Mouse (Mus musculus) right cerebral cortex, postnatal 25 days (tissue): ENCODE measurements around the gene Lsg1.

ENCODE experiments used
- DNase-seq: peaks from one replicate; pipeline ENCODE4 v3.0.0; 2022

Lsg1 gene

DNA sequence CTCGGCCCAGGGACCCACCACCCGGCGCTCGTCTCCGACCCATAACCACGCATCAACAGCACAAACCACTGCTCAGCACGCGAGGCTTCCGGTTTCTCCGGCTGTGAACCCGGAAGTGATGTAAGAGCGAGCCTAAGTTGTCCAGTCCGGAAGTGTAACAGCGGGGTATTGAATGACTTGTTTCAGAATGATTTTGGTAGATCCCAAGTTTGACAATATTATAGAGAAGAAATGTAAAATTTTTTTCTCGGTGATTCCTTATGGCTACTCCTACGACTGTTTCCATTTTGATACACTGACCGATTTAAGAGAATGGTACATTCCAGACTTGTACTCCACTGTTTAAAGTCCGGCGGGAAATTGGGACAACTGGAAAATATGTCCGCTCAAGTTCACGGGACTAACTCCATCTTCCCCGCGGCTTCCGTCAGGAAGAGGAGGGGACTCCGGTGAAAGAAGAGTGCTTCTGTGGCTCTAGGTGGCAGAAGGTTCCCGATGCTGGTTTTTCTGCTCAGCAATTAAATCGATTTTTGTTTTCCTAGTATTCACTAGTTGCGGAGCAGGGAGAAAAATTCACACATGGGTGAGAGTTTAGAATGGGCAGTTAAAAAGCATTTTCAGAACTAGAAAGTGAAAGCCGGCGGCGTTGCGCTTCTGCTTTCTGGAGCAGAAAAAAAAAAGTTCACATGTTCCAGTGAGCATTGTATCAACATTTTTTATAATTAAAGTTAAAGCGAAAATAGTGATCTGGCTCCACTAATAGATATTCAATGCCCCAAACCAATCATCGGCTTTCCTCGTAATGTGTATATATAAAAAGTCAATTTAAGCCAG, at the start of gene Lsg1:
Gene Lsg1 (minus strand): TSS at position 99 of the 834 bp plus-strand sequence.
- DNase-seq, result peak; percentile 85

DNA sequence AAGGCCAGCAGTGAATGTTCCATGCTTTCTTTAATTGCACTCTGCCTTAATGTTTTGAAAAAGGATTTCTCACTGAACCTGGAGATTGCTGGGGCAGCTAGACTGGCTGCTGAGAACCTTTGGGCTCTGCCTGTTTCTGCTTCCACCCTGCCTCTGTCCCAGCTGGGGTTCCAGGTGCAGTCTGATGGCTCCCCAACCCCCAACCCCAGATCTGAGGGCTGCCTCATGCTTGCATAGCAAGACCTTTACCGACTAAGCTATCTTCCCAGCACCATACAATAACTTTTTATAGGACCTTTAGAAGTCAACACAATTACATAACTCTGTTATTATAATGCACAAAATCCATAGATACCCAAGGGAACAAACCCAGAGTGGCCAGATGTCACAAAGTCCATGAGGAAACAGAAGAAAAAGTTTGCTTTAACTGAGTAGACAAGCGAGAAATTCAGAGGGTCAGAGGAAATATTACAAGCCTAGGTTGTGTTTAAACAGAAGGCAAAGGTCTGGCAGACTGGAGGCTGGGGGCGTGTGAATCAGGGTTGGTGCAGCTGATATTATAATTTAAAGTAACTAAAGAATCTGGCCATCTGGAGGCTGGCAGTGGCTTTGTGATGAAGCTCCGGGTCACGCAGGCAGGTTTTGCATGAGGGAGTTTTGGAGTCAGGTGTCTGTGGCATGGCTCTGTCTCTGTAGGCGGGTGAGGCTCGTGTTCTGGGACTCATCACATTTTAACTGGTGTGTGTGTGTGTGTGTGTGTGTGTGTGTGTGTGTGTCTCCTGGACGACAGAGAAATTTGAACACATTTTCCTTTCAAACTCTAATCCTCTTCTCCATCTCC, 46.7 kb upstream of the Lsg1 start:
- DNase-seq, result no peak

DNA sequence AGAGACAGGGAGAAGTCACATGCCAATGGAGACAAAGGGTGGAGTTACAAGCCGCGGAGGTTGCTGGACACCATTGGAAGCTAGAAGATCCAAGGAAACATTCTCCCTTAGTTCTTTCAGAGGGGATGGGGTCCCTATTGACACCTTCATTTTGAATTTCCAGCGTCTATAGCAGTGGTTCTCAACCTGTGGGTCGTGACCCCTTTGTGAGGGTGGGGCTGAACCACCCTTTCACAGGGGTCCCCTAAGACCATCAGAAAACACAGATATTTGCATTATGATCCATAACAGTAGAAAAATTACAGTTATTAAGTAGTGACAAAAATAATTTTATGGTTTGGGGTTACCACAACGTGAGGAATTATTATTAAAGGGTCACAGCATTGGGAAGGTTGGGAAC, 42.1 kb upstream of the Lsg1 start:
- DNase-seq, result no peak

DNA sequence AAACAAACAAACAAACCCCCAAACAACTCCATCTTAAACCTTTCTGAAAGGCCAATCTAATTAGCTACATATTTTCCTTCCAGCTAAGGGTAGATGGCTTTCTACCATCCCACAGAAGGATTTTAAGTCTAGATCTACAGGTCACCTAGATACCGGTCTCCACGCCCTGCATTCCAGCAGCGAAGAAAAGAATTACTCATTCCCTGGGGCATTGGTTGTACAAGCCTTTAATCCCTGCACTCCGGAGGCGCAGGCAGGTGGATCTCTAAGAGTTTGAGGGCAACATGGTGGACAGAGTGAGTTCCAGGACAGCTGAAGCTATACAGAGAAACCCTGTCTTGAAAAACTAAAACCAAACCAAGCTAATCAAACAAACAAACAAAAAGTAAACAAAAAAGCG, 41.0 kb upstream of the Lsg1 start:
- DNase-seq, result no peak

DNA sequence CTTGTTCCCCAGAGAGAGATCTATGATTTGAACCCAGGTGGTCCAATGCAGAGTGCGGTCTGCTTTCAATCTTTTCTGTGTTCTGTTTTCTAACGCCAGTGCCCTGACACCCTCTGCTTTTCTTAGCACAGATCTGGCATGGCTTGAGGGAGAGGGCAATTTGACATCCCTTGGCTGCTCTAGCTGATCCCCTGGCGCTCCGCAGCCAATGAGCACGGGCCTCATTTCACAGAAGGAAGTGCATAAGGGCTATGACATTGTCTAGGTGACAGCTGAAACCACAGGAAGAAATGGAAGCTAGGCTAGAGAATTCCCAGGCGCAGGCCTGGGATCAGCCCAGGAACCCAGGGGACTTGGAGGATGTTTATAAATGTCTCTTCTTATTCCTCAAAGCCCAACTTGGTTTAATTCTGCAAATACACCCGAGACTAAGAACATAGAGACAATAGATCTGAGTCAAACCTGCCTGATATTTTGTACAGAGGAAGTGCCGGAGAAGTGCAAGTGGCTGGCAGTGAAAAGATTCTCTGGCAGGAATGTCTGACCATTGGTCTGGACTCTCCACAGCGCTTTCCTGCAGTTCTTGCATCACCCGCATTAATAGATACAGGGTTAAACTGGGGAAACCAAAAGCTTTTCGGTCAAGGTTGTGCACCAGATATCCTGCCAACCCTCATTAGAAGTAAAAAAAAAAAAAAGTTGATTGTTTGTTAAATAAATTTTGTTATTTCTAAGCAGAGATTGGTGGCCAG, 40.4 kb upstream of the Lsg1 start:
- no peak for DNase-seq

DNA sequence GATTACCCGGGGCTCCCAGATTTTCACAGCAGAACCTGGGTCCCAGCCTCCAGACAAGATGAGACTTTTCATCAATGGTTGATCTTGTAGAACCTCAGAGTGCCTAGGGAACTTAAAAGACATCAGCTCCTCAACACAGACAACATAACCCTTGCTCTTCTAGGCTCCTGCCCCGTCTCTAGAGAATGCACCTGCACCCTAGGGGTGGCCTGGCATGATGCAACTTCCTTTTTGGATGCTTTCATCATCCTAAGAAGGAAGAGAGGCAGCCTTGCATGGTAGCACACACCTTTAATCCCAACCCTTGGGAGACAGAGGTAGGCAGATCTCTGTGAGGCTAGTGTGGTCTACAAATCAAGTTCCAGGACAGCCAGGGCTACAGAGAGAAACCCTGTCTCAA, 37.2 kb upstream of the Lsg1 start:
- no peak for DNase-seq

DNA sequence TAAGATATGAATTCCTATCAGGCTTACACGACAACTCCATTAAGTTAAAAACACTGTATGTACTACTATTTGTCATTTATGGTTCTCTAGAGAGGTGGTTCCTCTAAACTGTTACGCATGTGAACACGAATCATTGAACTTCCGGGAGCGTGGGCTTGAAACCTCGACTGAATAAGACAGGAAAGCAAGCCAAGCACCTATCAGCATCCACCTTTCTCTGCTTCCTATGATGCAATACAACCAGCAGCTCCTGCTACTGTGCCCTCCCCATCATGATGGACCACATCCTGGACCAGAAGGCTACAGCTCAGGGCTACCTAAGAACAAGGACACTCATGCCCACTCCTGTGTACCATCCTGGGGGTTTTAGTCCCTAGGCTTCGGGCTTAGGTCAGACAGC, 36.3 kb upstream of the Lsg1 start:
- no peak for DNase-seq

DNA sequence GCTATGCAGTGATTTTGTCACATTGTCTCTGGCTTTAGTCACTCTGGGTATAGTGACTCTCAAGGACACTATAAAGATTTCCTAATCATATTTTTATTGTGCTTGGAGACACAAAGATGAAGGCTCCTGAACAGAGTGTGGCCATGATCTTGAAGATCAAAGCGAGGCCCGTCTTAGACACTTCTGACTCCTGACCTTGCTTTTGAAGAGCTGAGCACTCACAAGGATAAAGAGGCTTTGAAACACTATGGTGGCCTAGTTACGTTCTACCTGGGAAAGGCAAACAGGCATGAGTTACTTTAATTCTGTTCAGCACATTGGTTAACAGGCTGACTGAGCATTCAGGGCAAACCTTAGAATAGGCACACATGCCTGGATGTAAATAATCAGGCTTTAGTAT, 28.9 kb upstream of the Lsg1 start:
- DNase-seq, result no peak

DNA sequence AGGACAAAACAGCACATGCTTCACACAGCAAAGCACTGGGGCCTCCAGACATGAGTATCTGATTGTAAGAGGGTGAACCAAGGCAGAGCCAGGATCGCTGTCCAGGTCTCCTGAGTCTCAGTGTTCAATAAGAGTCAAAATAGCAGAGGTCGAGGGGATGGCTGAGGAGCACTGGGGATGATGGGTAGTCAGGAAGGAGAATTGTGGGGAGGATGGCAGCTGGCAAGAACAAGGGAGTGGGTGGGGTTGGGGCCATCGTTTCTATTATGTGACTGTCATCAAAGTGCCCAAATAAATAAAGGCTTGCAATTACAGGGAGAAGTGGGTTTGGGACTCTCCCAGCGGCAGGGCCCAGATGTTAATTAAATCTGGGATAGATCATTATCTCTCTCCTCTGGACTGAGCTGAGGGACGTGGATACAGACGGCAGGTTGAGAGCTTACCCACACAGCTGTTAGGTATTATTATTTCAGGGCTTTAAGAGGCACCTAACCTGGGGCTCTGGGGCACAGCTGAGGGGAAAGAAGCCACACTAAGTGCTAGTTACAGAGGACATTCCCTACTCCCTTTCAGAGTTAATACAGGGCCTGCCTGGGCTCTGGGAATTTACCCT, 27.4 kb upstream of the Lsg1 start:
- DNase-seq, result no peak

DNA sequence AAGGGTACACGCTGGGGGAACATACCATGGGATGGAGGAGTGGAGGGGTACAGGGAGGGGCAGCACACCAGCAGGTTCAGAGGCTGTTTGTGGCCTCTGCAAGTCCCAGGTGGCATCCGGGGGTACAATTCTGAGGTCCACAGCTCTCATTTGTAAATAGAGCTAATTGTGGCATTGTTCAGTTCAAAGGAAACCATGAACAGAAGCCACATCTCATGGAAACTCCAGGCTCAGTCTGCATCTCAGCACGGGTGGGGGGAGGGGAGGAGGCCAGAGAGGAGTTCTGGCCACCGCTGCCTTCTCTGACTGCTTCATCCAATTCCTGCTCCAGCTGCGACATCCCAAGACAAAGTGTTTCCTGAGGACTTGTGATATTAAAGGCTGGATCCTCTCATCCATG, 26.7 kb upstream of the Lsg1 start:
- DNase-seq, result no peak

DNA sequence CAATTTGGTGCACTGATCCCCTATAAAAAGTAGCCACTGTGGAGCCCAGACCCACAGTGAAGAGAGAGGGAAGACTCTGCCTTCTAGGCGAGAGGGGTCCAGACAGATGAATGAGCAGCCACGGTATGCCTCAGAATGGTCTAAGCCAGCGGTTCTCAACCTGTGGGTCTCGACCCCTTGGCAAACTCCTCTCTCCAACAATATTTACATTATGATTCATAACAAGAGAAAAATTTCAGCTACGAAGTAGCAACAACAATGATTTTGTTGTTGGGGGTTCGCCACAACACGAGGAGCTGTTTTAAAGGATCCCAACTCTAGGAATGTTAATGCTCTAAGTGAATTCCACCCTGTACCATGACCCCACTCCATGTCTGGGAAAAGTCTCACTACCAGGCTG, 25.7 kb upstream of the Lsg1 start:
- no peak for DNase-seq

DNA sequence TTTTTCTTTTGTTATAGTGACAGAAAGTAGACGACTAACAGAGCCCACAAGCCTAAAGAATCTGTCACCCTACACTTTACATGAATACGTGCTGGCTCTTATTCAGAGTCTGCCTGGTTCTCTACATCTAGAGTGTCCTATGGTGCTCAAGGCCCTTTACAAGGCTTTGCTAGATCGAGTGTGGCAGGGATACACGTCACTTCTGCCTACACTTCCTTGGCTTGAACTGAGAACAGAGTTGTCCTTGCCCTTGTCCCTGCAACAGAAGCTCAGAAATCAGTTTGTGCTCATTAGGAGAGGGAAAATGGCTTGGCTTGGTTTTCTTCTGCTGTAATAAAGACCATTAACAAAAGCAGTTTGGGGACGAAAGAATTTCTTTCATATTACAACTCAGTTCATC, 23.9 kb upstream of the Lsg1 start:
- no peak for DNase-seq

DNA sequence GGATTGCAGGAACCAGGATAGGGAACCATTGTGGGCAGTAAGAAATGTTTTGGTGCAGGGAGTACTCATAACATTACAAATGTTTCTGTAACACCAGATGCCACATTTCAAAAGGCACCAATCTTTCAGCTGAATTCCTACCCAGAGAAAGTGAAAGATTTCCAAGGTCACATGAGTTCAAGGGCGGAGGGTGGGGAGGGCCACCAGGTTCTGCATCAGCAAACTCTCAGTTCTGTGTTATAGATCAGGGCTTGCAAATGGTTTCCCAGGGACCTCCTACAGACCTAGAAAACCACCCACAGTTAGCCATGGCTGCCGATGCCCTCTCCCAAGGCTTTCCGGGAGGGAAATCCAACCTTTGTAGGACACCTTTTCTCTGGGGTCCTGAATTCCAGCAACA, 20.5 kb upstream of the Lsg1 start:
- DNase-seq, result no peak

DNA sequence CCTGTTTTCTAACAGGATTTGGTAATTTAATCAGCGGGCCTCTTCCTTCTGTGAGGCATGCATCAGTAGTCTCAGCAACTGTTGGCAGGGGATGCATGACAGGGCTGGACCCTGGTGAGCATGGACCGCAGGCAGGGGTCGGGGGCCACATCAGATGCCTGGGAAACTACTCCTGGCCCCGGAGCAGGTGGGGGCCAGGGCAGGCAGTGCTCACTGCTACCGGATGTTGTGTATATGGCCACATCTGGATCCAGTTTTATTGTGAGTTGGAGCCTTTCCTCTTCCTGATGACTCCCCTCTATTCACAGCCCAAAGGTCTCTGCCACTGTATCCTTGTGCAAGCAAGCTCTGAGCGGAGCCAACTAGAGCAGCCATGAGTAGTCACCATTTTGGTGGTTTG, 18.1 kb upstream of the Lsg1 start:
- no peak for DNase-seq

DNA sequence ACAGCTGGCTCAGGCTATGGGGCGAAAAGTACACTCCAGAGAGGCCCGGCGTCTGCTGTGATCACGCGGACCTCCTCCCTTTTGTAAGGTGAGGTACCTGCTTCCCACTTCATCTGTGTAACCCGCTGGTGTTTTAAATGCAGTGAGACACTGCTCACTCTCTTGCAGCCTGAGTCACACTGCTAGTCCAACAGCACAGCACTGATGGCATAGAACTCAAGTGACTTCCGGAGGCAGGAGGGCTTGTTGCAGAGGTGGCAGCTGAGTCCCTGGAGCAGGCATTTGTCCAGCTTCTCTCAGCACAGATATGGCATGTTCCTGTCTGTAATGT, 17.4 kb upstream of the Lsg1 start:
- DNase-seq, result no peak

DNA sequence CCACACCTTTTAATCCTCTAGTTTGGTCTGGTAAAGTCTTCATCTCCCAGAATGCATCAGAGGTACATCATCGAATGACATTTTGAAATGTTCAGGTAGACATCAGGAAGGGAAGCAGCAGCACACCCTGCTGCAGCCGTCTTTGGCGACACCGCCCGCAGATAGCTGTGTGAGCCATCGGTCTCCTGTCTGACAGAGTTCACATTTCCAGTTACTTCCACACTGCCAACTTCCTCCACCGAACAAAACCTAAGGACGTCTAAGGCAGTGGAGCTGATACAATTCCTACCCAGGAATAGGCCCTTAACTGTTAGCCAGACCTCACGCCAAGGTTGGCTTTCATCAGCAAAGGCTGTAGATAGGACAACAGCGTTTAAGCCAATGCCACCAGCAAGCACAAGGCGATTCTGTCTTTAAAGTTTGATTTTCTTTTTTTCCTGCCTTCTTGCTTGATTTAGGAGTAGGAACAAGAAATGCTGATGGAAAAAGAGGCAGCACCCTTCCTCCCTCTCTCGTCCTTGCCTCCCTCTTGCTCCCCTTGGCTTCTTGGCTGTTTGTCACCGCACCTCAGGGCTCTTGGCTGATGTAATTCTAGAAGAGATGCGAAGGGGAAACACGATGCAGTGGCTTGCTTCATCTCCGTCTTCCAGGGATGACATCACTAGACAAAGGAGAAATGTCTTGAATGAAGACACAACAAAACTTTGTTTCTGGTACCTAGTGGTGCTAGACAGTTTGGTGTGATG, 16.8 kb upstream of the Lsg1 start:
- DNase-seq, result no peak

DNA sequence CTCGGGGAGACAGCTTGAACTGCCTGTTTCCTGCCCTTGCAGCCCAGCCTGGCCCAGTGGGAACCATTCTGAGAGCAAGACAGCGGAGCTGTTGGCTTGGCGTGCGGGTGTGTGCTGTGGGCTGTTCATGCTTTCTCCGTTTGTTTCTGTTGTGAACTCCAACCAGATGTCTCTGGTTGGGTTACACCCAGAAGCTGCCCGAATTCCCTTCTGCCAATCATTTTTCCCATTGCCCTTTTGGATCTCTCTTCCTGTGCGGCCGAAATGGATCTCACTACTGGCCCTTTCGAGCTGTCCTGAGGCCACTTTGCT, 16.1 kb upstream of the Lsg1 start:
- DNase-seq, result no peak

DNA sequence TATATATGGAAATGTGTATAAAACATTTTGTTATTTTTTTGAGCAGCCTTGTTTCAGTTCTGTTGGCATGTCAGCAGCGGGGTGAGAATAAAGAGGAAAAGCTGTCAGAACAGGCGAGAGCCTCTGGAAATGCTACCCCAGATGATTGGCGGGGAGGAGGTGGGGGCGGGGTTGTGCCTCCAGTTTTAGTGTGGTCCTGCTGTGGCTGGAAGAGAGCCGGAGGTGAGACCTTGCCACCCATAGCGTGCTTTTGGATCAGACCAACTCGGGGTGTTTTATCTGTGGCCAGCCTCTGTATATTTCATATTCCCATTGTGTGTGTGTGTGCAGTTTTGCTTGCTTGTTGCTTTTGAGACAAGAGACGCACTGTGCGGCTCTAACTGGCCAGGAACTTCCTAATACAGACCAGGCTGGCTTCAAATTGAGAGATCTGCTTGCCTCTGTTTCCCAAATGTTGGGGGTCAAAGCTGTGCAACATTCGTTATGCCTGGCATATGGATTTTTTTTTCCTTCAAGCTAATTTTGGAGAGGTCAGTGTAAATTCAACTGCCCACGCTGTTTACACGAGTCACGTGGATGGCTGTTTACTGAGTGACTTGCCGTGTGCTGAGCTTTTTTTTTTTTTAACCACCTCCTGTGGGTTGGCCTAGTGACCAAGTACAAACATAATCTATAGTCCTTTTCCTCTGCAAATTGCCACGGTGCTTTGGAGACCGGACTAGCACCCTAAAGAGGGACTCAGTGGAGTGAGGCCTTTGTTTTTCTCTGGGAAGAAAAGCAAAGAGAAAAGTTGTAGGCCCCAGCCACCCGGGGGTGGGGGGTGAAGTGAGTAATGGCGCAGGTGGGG, 15.5 kb upstream of the Lsg1 start:
- no peak for DNase-seq

DNA sequence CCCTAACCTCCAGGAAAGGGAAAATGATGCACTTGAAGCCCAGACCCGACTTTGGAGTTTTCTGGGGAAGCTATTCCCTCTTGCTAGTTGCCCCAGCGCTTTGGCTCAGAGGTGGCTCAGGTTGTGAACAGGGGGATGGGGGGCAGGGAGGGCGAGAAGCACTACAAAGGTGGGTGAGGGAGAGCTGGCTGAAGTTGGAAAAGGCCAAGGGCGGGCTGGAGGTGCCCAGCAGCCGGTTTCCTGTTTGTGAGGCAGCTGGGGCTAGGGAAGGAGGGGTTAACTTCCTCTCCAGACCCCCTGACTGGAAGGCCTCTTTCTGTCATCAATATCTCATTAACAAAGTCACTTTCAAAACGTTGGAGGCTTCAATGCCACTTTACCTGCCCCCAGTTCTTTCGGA, 14.6 kb upstream of the Lsg1 start:
- no peak for DNase-seq

DNA sequence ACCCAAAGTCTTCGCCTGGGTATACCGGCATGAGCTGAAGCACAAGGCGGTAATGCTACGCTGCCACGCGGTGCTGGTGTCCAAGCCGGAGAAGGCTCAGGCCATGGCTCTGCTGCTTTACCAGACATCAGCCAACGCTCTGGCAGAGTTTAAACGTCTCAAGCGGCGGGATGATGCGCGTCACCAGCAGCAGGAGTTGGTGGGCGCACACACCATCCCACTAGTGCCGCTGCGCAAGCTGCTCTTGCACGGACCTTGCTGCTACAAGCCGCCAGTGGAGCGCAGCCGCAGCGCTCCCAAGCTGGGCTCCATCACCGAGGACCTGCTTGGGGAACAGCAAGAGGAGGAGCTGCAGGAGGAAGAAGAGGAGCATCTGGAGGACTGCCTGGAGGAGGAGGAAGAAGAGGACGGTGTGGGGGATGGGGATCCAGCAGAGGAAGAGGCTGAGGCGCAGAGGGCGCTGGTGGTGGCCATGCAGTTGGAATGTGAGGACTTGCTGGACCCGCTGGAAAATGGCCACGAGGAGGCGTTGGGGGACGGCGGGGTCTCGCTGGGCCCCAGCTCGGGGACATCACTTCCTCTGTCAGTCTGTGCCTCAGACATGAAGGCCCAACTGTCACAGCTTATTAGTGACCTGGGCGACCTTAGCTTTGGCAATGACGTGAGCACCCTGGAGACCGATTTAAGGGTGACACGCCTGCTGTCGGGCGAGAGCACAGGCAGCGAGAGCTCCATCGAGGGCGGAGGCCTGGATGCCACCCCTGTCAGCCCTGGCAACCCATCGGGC, 13.8 kb upstream of the Lsg1 start:
- DNase-seq, result no peak
